Mouse (Mus musculus): Measurements from ENCODE around the gene Defb42.

The Defb42 gene

GRCm38 (mm10) chr14:63046691-63047090, at the start of gene Defb42:
Gene Defb42 (plus strand): TSS chr14:63046991.
- DNase-seq (ENCODE audit: low read depth), result no peak

GRCm38 (mm10) chr14:62997777-62998176, 49.0 kb upstream of the Defb42 start, which contains the start of gene Defb47:
Gene Defb47 (plus strand): TSS chr14:62998077.
- no peak for DNase-seq (ENCODE audit: low read depth)

GRCm38 (mm10) chr14:62998977-62999376, 47.8 kb upstream of the Defb42 start:
- DNase-seq (ENCODE audit: low read depth), result no peak

GRCm38 (mm10) chr14:63002588-63002987, 44.2 kb upstream of the Defb42 start:
- no peak for DNase-seq (ENCODE audit: low read depth)

GRCm38 (mm10) chr14:63011471-63011870, 35.3 kb upstream of the Defb42 start, which contains the start of gene Defb43:
Gene Defb43 (plus strand): TSS chr14:63011771.
- no peak for DNase-seq (ENCODE audit: low read depth)

GRCm38 (mm10) chr14:63013082-63013481, 33.7 kb upstream of the Defb42 start:
- DNase-seq (ENCODE audit: low read depth), result no peak

- DNase-seq (ENCODE audit: low read depth), result no peak
These were observed 32.1 kb upstream of the Defb42 start for GRCm38 (mm10) chr14:63014667-63015066.

- DNase-seq (ENCODE audit: low read depth), result no peak
These were observed 26.2 kb upstream of the Defb42 start for GRCm38 (mm10) chr14:63020524-63021156.

GRCm38 (mm10) chr14:63049910-63050370, 3.1 kb downstream of the Defb42 start, which contains the start of gene Defb30:
Gene Defb30 (minus strand): TSS chr14:63049960.
- DNase-seq (ENCODE audit: low read depth), result no peak

- peak; percentile 50 for DNase-seq (ENCODE audit: low read depth)
These were observed 4.0 kb downstream of the Defb42 start for GRCm38 (mm10) chr14:63050769-63051168.

GRCm38 (mm10) chr14:63054729-63055128, 7.9 kb downstream of the Defb42 start:
- DNase-seq (ENCODE audit: low read depth), result no peak

GRCm38 (mm10) chr14:63060361-63060760, 13.6 kb downstream of the Defb42 start:
- DNase-seq (ENCODE audit: low read depth), result no peak

GRCm38 (mm10) chr14:63062184-63062583, 15.4 kb downstream of the Defb42 start:
- DNase-seq (ENCODE audit: low read depth), result peak; percentile 76

- DNase-seq (ENCODE audit: low read depth), result no peak
These were observed 18.6 kb downstream of the Defb42 start for GRCm38 (mm10) chr14:63065391-63065790.

- DNase-seq (ENCODE audit: low read depth), result peak; percentile 72
These were observed 20.0 kb downstream of the Defb42 start for GRCm38 (mm10) chr14:63066630-63067310.

GRCm38 (mm10) chr14:63067708-63068107, 20.9 kb downstream of the Defb42 start:
- DNase-seq (ENCODE audit: low read depth), result no peak
